Mouse (Mus musculus): Measurements from ENCODE around the gene Brd1.

The Brd1 gene

GRCm38 (mm10) chr15:88688120-88688519, 45.9 kb downstream of the Brd1 start:
- DNase-seq (ENCODE audit: low spot score in 2 of 2) = no peak

GRCm38 (mm10) chr15:88686725-88687124, 47.3 kb downstream of the Brd1 start:
- DNase-seq (ENCODE audit: low spot score in 2 of 2) = no peak

- DNase-seq (ENCODE audit: low spot score in 2 of 2) = no peak
Measured at GRCm38 (mm10) chr15:88684039-88684438, 50.0 kb downstream of the Brd1 start.

GRCm38 (mm10) chr15:88680931-88681330, 53.1 kb downstream of the Brd1 start:
- no peak for DNase-seq (ENCODE audit: low spot score in 2 of 2)

- DNase-seq (ENCODE audit: low spot score in 2 of 2) = no peak
Measured at GRCm38 (mm10) chr15:88677568-88677967, 56.5 kb downstream of the Brd1 start.

GRCm38 (mm10) chr15:88675998-88676397, 58.0 kb downstream of the Brd1 start:
- no peak for DNase-seq (ENCODE audit: low spot score in 2 of 2)

- no peak for DNase-seq (ENCODE audit: low spot score in 2 of 2)
Measured at GRCm38 (mm10) chr15:88668693-88669092, 65.3 kb downstream of the Brd1 start.

- no peak for DNase-seq (ENCODE audit: low spot score in 2 of 2)
Measured at GRCm38 (mm10) chr15:88667653-88668052, 66.4 kb downstream of the Brd1 start.

- no peak for DNase-seq (ENCODE audit: low spot score in 2 of 2)
Measured at GRCm38 (mm10) chr15:88665846-88666245, 68.2 kb downstream of the Brd1 start.

GRCm38 (mm10) chr15:88663041-88663440, 71.0 kb downstream of the Brd1 start:
- no peak for DNase-seq (ENCODE audit: low spot score in 2 of 2)

- peak; percentile 18 to 39 for DNase-seq (ENCODE audit: low spot score in 2 of 2)
Measured at GRCm38 (mm10) chr15:88662111-88662850, 71.8 kb downstream of the Brd1 start.

GRCm38 (mm10) chr15:88661654-88662053, 72.4 kb downstream of the Brd1 start:
- DNase-seq (ENCODE audit: low spot score in 2 of 2) = no peak

- DNase-seq (ENCODE audit: low spot score in 2 of 2) = no peak
Measured at GRCm38 (mm10) chr15:88652006-88652405, 82.0 kb downstream of the Brd1 start.

- peak; percentile 11 to 35 for DNase-seq (ENCODE audit: low spot score in 2 of 2)
Measured at GRCm38 (mm10) chr15:88651019-88651418, 83.0 kb downstream of the Brd1 start.
